Mouse (Mus musculus) intestine, embryonic 16.5 days (tissue): ENCODE results near the gene Gm49384. TPM values are rescaled to one million over a fixed set of nuclear protein-coding genes. Genes with fewer than 3 reads are reported as not detected.
A peak's percentile ranks its signal among the peaks of the same experiment; 100 is the strongest.
"Not testable (repeated sequence)": the region's sequence is repeated elsewhere in the genome, so short reads cannot be mapped to it uniquely, and the experiment has no call there.

ENCODE experiments used
- ATAC-seq: fragments of 200-750 bp; cut with Nextera tagmentation; 2 replicates; pipeline ENCODE4 v1.8.0; 2017; ENCODE audit warnings: moderate TSS enrichment, moderate library complexity
- H3K27ac ChIP-seq: fragments of 300-500 bp; sonication (generic); 2 replicates; pipeline ENCODE4 v1.5.1; 2014; ENCODE audit warnings: mild to moderate bottlenecking, low read length
- H3K27me3 ChIP-seq: fragments of 300-500 bp; sonication (generic); replicated peaks from 2 replicates; pipeline ENCODE4 v1.6.1; 2014; ENCODE audit warnings: low read length, control low read depth, mixed read lengths; ENCODE audit not compliant: control insufficient read depth, insufficient read depth
- H3K36me3 ChIP-seq: fragments of 300-500 bp; sonication (generic); 2 replicates; pipeline ENCODE4 v1.6.1; 2014; ENCODE audit warnings: low read length, control low read depth; ENCODE audit not compliant: control insufficient read depth, insufficient read depth
- H3K4me1 ChIP-seq: fragments of 300-500 bp; sonication (generic); 2 replicates; pipeline ENCODE4 v1.6.1; 2014; ENCODE audit warnings: low read length, control low read depth, mixed read lengths; ENCODE audit not compliant: control insufficient read depth, insufficient read depth
- H3K4me2 ChIP-seq: fragments of 300-500 bp; sonication (generic); 2 replicates; pipeline ENCODE4 v1.6.1; 2014; ENCODE audit warnings: low read depth, low read length, control low read depth
- H3K4me3 ChIP-seq: fragments of 300-500 bp; sonication (generic); 2 replicates; pipeline ENCODE4 v1.5.1; 2014; ENCODE audit warnings: mild to moderate bottlenecking, low read length
- H3K9ac ChIP-seq: fragments of 300-500 bp; sonication (generic); 2 replicates; pipeline ENCODE4 v1.6.1; 2014; ENCODE audit warnings: low read depth, low read length
- H3K9me3 ChIP-seq: fragments of 300-500 bp; sonication (generic); 2 replicates; pipeline ENCODE4 v1.6.1; 2016; ENCODE audit warnings: low read length, control low read depth; ENCODE audit not compliant: control insufficient read depth
- WGBS: fragments of 180-500 bp; shearing (Covaris S2); extraction: QIAGEN DNeasy Blood & Tissue Kit; methylation state at CpG from one replicate; pipeline ENCODE4 v1.1.7; 2014; 5-methylcytosine and 5-hydroxymethylcytosine counted together
- polyA plus RNA-seq: library from polyadenylated mRNA; unstranded; fragments of >200 nt; fragmentation: Nextera tagmentation; extraction: Ambion mirVana; gene quantifications from 2 replicates; pipeline ENCODE4 v1.2.1, GENCODE M21; 2015

Gm49384 gene
- polyA plus RNA-seq, 1 experiment from 2014 or later = 23.0 TPM

GRCm38 (mm10) chr12:69179371-69179770 lies 24.7 kb downstream of the Gm49384 start:
- Histone ChIP-seq H3K9me3 (no peaks in the 10 kb centered on the region), H3K4me1 (no peaks in the 10 kb centered on the region), H3K36me3 (peaks cover 6% of the 10 kb centered on the region), H3K4me2 (no peak overlapping the region), H3K27ac (no peak overlapping the region), H3K27me3 (no peaks in the 10 kb centered on the region), H3K9ac (no peak overlapping the region), H3K4me3 (no peak overlapping the region)
- no peak for ATAC-seq
- WGBS = 58% methylated on average over 12 of the region's 12 CpGs

GRCm38 (mm10) chr12:69177526-69177925 lies 26.5 kb downstream of the Gm49384 start:
- Histone ChIP-seq H3K9ac (no peak overlapping the region), H3K27ac (no peak overlapping the region), H3K4me2 (no peak overlapping the region), H3K4me1 (no peaks in the 10 kb centered on the region), H3K36me3 (peaks cover 6% of the 10 kb centered on the region), H3K27me3 (no peaks in the 10 kb centered on the region), H3K4me3 (no peak overlapping the region), H3K9me3 (no peaks in the 10 kb centered on the region)
- WGBS = 85% methylated on average over 3 of the region's 3 CpGs
- ATAC-seq = no peak

GRCm38 (mm10) chr12:69175975-69176374 lies 28.1 kb downstream of the Gm49384 start:
- Histone ChIP-seq H3K4me3 (no peak overlapping the region), H3K27me3 (no peaks in the 10 kb centered on the region), H3K4me1 (no peaks in the 10 kb centered on the region), H3K9me3 (no peaks in the 10 kb centered on the region), H3K27ac (no peak overlapping the region), H3K9ac (no peak overlapping the region), H3K36me3 (peaks cover 6% of the 10 kb centered on the region), H3K4me2 (no peak overlapping the region)
- peak; percentile 81 for ATAC-seq
- WGBS = 78% methylated on average over 3 of the region's 3 CpGs

GRCm38 (mm10) chr12:69171307-69171706 lies 32.8 kb downstream of the Gm49384 start:
- WGBS = 90% methylated on average over 2 of the region's 2 CpGs
- no peak for ATAC-seq
- Histone ChIP-seq H3K9ac (no peak overlapping the region), H3K4me1 (0 out of 2 replicates have a peak, but pooled peaks cover 2% of the 10 kb centered on the region), H3K4me2 (no peak overlapping the region), H3K9me3 (no peaks in the 10 kb centered on the region), H3K27me3 (no peaks in the 10 kb centered on the region), H3K27ac (no peak overlapping the region), H3K4me3 (no peak overlapping the region), H3K36me3 (0 out of 2 replicates have a peak, but pooled peaks cover 2% of the 10 kb centered on the region)

GRCm38 (mm10) chr12:69168461-69169106 lies 35.5 kb downstream of the Gm49384 start, which contains the start of gene Lrr1:
Gene Lrr1, plus strand, starts transcription at chr12:69168814.
- WGBS = under 1% methylated on average over 40 of the region's 40 CpGs
- Histone ChIP-seq H3K4me3 (peak within 1 kb of the TSS; percentile 79), H3K4me1 (0 out of 2 replicates have a peak, but pooled peaks cover 2% of the 10 kb centered on the region), H3K4me2 (peak within 1 kb of the TSS; percentile 68), H3K27ac (peak within 1 kb of the TSS; percentile 62; the same call in 1 of the 2 replicates), H3K9ac (peak within 1 kb of the TSS; percentile 77), H3K9me3 (no peaks in the 10 kb centered on the region), H3K27me3 (no peaks in the 10 kb centered on the region), H3K36me3 (no peaks in the 10 kb centered on the region)
- ATAC-seq = peak; percentile 96

- 8% methylated on average over 18 of the region's 18 CpGs for WGBS
- Histone ChIP-seq H3K9me3 (no peaks in the 10 kb centered on the region), H3K27ac (no peak overlapping the region), H3K4me2 (peak overlapping the region; percentile 68), H3K4me3 (peak overlapping the region; percentile 79), H3K27me3 (no peaks in the 10 kb centered on the region), H3K9ac (peak overlapping the region; percentile 77), H3K36me3 (no peaks in the 10 kb centered on the region), H3K4me1 (0 out of 2 replicates have a peak, but pooled peaks cover 2% of the 10 kb centered on the region)
- ATAC-seq = peak; percentile 61
These were observed 36.2 kb downstream of the Gm49384 start for GRCm38 (mm10) chr12:69167656-69168460.

GRCm38 (mm10) chr12:69166861-69167581 lies 37.0 kb downstream of the Gm49384 start:
- not testable (repeated sequence) for H3K27ac ChIP-seq, H3K27me3 ChIP-seq, H3K4me3 ChIP-seq, H3K9me3 ChIP-seq, H3K9ac ChIP-seq, H3K4me2 ChIP-seq, ATAC-seq, H3K4me1 ChIP-seq, H3K36me3 ChIP-seq
- 76% methylated on average over 8 of the region's 8 CpGs for WGBS

GRCm38 (mm10) chr12:69164904-69165303 lies 39.2 kb downstream of the Gm49384 start:
- Histone ChIP-seq H3K9ac (no peak overlapping the region), H3K36me3 (no peaks in the 10 kb centered on the region), H3K27ac (no peak overlapping the region), H3K9me3 (no peaks in the 10 kb centered on the region), H3K4me1 (0 out of 2 replicates have a peak, but pooled peaks cover 2% of the 10 kb centered on the region), H3K27me3 (no peaks in the 10 kb centered on the region), H3K4me2 (no peak overlapping the region), H3K4me3 (no peak overlapping the region)
- WGBS = 43% methylated on average over 3 of the region's 3 CpGs
- ATAC-seq = no peak

- not testable (repeated sequence) for H3K27me3 ChIP-seq, H3K4me1 ChIP-seq, H3K9me3 ChIP-seq, H3K9ac ChIP-seq, ATAC-seq, H3K36me3 ChIP-seq, H3K4me3 ChIP-seq, H3K4me2 ChIP-seq, H3K27ac ChIP-seq
- 88% methylated on average over 4 of the region's 4 CpGs for WGBS
These were observed 40.5 kb downstream of the Gm49384 start for GRCm38 (mm10) chr12:69163586-69163985.
